Mouse (Mus musculus): ENCODE results near the gene Eif4g1.
A peak's percentile ranks its signal among the peaks of the same experiment; 100 is the strongest.
"Not testable (repeated sequence)": the region's sequence is repeated elsewhere in the genome, so short reads cannot be mapped to it uniquely, and the experiment has no call there.

Gene Eif4g1

GRCm38 (mm10) chr16:20668013-20668412 lies at the start of gene Eif4g1:
TSS of gene Eif4g1 (plus strand) at chr16:20668313.
- not testable (repeated sequence) for DNase-seq

- DNase-seq = peak; percentile 26
Measured at GRCm38 (mm10) chr16:20619541-20620398, 48.3 kb upstream of the Eif4g1 start.

GRCm38 (mm10) chr16:20620399-20620735 lies 47.7 kb upstream of the Eif4g1 start:
- no peak for DNase-seq

- no peak for DNase-seq
Measured at GRCm38 (mm10) chr16:20620751-20621190, 47.3 kb upstream of the Eif4g1 start.

- DNase-seq = peak; percentile 67
Measured at GRCm38 (mm10) chr16:20621191-20621990, 46.7 kb upstream of the Eif4g1 start, which contains the start of gene Camk2n2. TSS of gene Camk2n2 (minus strand) at chr16:20621287.

GRCm38 (mm10) chr16:20621991-20622685 lies 46.0 kb upstream of the Eif4g1 start:
- peak; percentile 61 for DNase-seq

- no peak for DNase-seq
Measured at GRCm38 (mm10) chr16:20623211-20623610, 44.9 kb upstream of the Eif4g1 start.

- no peak for DNase-seq
Measured at GRCm38 (mm10) chr16:20628871-20629391, 39.2 kb upstream of the Eif4g1 start.

GRCm38 (mm10) chr16:20629731-20630634 lies 38.1 kb upstream of the Eif4g1 start, which contains the start of gene Ece2:
TSS of gene Ece2 (plus strand) at chr16:20629828.
- peak; percentile 4 for DNase-seq

- DNase-seq = no peak
Measured at GRCm38 (mm10) chr16:20637410-20637809, 30.7 kb upstream of the Eif4g1 start.

- no peak for DNase-seq
Measured at GRCm38 (mm10) chr16:20638367-20638766, 29.7 kb upstream of the Eif4g1 start.

- DNase-seq = peak; percentile 78
Measured at GRCm38 (mm10) chr16:20642161-20642560, 26.0 kb upstream of the Eif4g1 start.

GRCm38 (mm10) chr16:20643911-20644310 lies 24.2 kb upstream of the Eif4g1 start:
- DNase-seq = no peak

GRCm38 (mm10) chr16:20651076-20651946 lies 16.8 kb upstream of the Eif4g1 start, which contains the start of gene Psmd2:
TSS of gene Psmd2 (plus strand) at chr16:20651652.
- peak; percentile 98 for DNase-seq

- no peak for DNase-seq
Measured at GRCm38 (mm10) chr16:20651947-20652310, 16.2 kb upstream of the Eif4g1 start.

GRCm38 (mm10) chr16:20653315-20653714 lies 14.8 kb upstream of the Eif4g1 start:
- DNase-seq = no peak

- DNase-seq = no peak
Measured at GRCm38 (mm10) chr16:20657661-20658060, 10.5 kb upstream of the Eif4g1 start.

GRCm38 (mm10) chr16:20670291-20670690 lies 2.2 kb downstream of the Eif4g1 start:
- no peak for DNase-seq

GRCm38 (mm10) chr16:20671886-20672285 lies 3.8 kb downstream of the Eif4g1 start:
- no peak for DNase-seq

- DNase-seq = peak; percentile 96
Measured at GRCm38 (mm10) chr16:20672500-20672902, 4.4 kb downstream of the Eif4g1 start.
